Mouse (Mus musculus) kidney, postnatal 36 days (tissue): ENCODE data around the gene Rftn1.

Experiments used
- DNase-seq, 2 experiments: peaks; one replicate each; pipeline ENCODE4 v3.0.0; 2021 to 2022; ENCODE audit warnings: mixed read lengths in 2 of 2

Gene Rftn1

DNA sequence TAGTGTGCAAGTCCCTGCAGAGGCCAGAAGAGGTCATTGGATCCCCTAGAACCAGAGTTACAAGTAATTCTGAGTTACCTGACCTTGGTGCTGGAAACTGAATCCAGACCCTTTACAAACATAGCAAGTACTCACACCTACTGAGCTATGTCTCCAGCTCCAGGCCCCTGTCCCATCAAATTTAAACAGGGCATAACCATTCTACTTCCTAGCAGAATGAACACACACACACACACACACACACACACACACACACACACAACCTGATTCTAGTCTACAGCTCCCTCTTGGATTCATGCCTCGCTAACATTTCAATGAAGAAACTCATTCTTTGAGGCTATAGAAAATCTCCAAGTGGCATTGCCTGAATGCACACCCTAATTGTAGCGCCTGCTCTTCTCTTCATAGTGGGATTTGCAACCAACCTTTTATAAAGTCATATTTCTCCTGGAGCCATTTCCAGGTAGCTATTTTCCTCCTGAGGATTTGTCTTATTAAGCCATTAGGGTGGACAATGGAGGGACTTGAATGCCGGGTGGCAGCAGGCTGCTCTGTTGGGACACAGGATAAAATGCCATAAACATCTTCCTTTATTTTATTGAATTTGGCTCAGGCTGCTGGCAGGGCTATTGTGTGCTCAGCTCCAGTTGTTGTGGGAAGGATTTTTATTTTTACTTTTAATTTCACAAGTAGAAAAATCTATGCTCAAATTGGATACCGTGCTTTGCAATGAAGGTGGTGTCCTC is 213.6 kb downstream of the Rftn1 start:
- no peak for DNase-seq

- no peak for DNase-seq
Measured at GRCm38 (mm10) chr17:49975481-49975880, 215.0 kb downstream of the Rftn1 start.

DNA sequence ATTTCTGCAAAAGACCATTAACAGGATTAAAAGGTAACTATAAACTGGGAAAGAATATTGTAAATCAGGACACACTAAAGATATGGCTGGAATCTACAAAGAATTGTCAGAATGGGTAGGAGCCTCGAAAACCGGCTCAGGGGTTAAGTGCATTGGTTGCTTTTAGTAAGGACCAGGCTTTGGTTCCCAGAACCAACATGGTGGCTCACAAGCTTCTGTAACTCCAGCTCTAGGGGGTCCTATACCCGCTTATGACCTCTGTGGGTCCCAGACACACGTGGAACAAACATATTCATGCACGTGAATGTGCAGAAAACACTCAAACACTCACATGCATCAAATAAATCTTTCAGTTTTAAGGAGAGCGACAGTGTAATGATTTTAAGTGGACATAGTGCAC is 215.5 kb downstream of the Rftn1 start:
- DNase-seq: no peak

DNA sequence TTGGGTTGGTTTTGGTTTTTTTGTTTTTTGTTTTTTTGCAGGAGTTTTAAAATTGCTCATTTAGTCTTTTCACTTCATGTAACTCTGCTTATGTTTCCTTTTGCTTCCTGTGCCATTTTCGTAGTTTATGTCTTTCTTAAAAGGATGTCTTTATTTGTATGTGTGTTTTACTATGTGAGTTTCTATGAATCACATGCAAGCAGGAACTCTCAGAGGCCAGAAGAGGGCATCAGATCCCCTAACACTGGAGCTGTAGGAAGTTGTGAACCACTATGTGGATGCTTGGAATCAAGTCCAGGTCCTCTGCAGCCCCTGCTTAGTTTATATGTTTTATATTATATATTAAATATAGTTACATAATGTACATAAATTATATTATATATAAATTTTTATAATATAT is 218.3 kb downstream of the Rftn1 start:
- DNase-seq: no peak

- DNase-seq: no peak
Measured at GRCm38 (mm10) chr17:49971057-49971456, 219.4 kb downstream of the Rftn1 start.

- DNase-seq: peak; percentile 46 to 78
Measured at GRCm38 (mm10) chr17:49968467-49969207, 221.8 kb downstream of the Rftn1 start.

DNA sequence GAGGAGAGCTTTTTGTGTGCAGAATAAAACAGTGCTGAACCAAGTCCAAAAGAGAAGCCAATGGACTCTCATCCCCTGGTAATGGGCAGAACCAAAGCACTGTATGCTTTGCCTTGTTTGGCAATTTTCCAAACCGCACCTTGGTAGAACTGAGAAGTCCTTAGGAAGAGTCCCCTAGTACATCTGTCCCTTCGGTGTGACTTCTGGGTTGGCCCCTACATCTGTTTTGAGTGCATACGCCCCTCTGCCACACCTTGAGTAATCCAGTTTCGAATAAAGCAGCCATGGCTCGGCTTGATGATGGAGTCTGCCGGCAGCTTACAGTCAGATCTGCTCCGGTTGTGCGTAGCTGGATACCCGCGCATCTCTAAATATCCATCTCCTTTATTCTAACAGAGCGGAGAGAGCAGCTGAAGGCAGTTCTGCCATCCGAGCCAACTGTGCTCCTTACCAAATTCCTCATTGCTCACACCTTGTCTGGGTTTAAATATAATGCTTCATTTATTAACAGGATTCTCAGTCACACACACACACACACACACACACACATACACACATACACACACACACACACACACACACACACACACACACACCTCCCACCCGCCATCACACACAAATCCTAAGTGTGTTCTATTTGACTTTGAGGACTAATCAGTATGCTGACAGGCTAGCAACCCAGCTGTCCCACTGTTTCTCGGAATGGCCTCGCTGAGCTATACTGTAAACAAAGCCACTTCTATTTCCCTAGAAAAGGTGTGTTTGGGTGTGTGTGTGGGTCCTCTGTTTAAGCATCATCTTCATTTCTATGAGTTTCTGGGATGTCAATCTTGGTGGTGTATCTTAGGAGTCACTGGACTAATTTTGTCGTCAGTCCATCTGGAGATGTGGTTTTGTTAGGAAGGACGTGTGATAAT is 224.4 kb downstream of the Rftn1 start:
- DNase-seq: no peak

GRCm38 (mm10) chr17:49965035-49965434 is 225.4 kb downstream of the Rftn1 start:
- peak in 1 of 2 experiments; percentile 19 for DNase-seq

GRCm38 (mm10) chr17:49964471-49964870 is 226.0 kb downstream of the Rftn1 start:
- DNase-seq: no peak

GRCm38 (mm10) chr17:49959021-49959420 is 231.5 kb downstream of the Rftn1 start:
- DNase-seq: no peak

DNA sequence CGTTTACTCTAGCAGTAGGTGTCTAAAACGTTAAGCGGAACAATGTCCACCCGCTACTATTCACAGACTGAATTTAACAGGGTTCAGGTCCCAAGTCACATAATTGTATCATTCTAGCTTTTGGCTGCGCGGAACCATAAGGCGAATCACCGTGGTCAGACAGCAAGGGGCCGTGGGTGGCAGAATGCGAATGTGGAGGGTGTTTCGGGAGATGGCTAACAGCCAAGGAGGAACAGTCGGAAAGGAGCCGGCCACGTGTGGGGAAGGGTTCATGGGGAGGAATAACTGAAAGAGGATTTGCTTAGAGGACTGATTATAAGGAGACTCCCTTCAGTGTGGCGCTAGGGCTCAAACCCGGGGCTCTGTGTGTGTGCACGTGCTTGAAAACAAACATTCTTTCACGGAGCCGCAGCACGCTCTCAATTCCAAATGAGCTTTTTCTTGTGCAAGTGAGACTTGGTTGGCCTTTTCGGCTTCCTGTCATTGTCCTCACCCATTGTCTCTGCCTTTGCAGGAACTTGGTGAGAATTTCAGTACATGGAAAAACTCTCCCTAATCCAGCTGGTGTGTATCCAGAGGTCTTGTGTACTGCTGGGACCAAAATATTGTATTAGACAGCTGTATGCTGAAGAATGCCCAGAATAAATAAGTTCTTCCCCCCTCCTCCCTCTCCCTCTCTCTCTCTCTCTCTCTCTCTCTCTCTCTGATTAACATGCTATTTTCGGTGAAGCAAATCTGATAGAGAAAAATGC is 238.4 kb downstream of the Rftn1 start:
- DNase-seq: peak; percentile 44 to 45

DNA sequence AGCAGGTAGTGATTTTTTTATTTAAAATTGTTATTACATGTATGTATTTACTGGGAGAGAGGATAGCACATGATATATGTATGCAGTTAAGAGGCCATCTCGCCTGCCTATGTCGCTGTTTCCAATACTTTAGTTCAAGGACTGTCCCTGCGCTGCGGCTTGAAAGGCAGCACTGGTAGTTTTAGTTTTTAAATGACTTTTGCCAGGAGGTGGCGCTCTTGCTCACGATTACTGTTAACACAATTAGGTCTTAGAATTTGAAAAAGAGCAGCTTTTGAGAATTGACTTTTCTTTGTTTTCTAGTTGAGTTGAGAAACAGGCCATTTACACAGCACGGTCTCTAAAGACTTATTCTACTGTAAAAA is 239.0 kb downstream of the Rftn1 start:
- DNase-seq: peak; percentile 71 to 90

DNA sequence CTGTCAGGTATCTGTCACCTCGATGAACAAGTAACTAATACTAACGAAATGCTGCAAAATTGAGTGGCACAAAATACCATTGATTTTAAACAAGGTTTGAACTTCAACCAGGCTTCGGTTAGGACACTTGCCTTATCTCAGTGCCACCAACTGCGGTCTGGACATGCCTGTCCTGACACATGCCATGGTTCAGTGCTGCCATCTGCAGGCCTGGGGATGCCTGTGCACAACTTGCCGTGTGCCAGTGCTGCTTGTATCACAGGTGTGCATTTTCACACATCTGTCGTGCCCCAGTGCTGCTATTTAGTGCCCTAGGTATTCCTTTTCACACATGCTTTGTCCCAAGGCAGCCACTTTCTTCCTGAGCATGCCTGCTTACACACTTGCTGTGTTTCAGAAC is 247.8 kb downstream of the Rftn1 start:
- DNase-seq: peak in 1 of 2 experiments; percentile 69
